Mouse (Mus musculus): ENCODE results near the gene Clstn3. TPM values are rescaled to one million over a fixed set of nuclear protein-coding genes. Genes with fewer than 3 reads are reported as not detected.
"Not testable (repeated sequence)": the region's sequence is repeated elsewhere in the genome, so short reads cannot be mapped to it uniquely, and the experiment has no call there.

Clstn3 gene
- polyA plus RNA-seq, 1 experiment from 2014 or later, result 4.1 TPM

- H3K9ac ChIP-seq, result peak within 1 kb of the TSS; percentile 52
- H3K4me1 ChIP-seq, result peaks cover 23% of the 10 kb centered on the region
- no peaks in the 10 kb centered on the region for H3K9me3 ChIP-seq (replicated peaks)
- H3K27me3 ChIP-seq (replicated peaks), result no peaks in the 10 kb centered on the region
- H3K36me3 ChIP-seq, result no peaks in the 10 kb centered on the region
- WGBS (ENCODE audit: insufficient replicate concordance), result 7% methylated on average over 4 of the region's 4 CpGs
- peak within 1 kb of the TSS; percentile 56 for H3K4me2 ChIP-seq
- ATAC-seq, result peak; percentile 87
- H3K4me3 ChIP-seq, result peak within 1 kb of the TSS; percentile 22
- peak within 1 kb of the TSS; percentile 76 for H3K27ac ChIP-seq
These were observed 28.4 kb upstream of the Clstn3 start, which contains the start of gene C1rl for GRCm38 (mm10) chr6:124492842-124493561. TSS of gene C1rl (plus strand) at chr6:124493113.

GRCm38 (mm10) chr6:124491427-124491826 lies 26.8 kb upstream of the Clstn3 start:
- Histone ChIP-seq H3K36me3 (no peaks in the 10 kb centered on the region), H3K9me3 (replicated peaks) (no peaks in the 10 kb centered on the region), H3K27ac (no peak overlapping the region), H3K9ac (no peak overlapping the region), H3K4me2 (no peak overlapping the region), H3K4me3 (no peak overlapping the region), H3K4me1 (peaks cover 23% of the 10 kb centered on the region), H3K27me3 (replicated peaks) (no peaks in the 10 kb centered on the region)
- WGBS (ENCODE audit: insufficient replicate concordance), result 71% methylated on average over 6 of the region's 6 CpGs
- no peak for ATAC-seq

- H3K27me3 ChIP-seq (replicated peaks), result 0 out of 2 replicates have a peak, but pooled peaks cover 3% of the 10 kb centered on the region
- no peak overlapping the region for H3K4me3 ChIP-seq
- H3K27ac ChIP-seq, result no peak overlapping the region
- H3K36me3 ChIP-seq, result no peaks in the 10 kb centered on the region
- ATAC-seq, result no peak
- 69% methylated on average over 4 of the region's 4 CpGs for WGBS (ENCODE audit: insufficient replicate concordance)
- H3K9ac ChIP-seq, result no peak overlapping the region
- no peaks in the 10 kb centered on the region for H3K9me3 ChIP-seq (replicated peaks)
- H3K4me2 ChIP-seq, result no peak overlapping the region
- peaks cover 25% of the 10 kb centered on the region for H3K4me1 ChIP-seq
These were observed 24.4 kb upstream of the Clstn3 start for GRCm38 (mm10) chr6:124488952-124489351.

- Histone ChIP-seq H3K9ac (no peak overlapping the region), H3K9me3 (replicated peaks) (no peaks in the 10 kb centered on the region), H3K4me2 (no peak overlapping the region), H3K36me3 (no peaks in the 10 kb centered on the region), H3K4me1 (peaks cover 11% of the 10 kb centered on the region), H3K27ac (no peak overlapping the region), H3K27me3 (replicated peaks) (0 out of 2 replicates have a peak, but pooled peaks cover 3% of the 10 kb centered on the region), H3K4me3 (no peak overlapping the region)
- 20% methylated on average over 2 of the region's 2 CpGs for WGBS (ENCODE audit: insufficient replicate concordance)
- ATAC-seq, result no peak
These were observed 22.9 kb upstream of the Clstn3 start for GRCm38 (mm10) chr6:124487509-124487908.

GRCm38 (mm10) chr6:124485414-124486144 lies 21.0 kb upstream of the Clstn3 start:
- H3K4me2 ChIP-seq, result peak overlapping the region; percentile 37
- ATAC-seq, result no peak
- H3K4me1 ChIP-seq, result peaks cover 12% of the 10 kb centered on the region; the same call in 1 of the 2 replicates
- 0 out of 2 replicates have a peak, but pooled peaks cover 3% of the 10 kb centered on the region for H3K27me3 ChIP-seq (replicated peaks)
- no peak overlapping the region for H3K27ac ChIP-seq
- no peak overlapping the region for H3K4me3 ChIP-seq
- no peak overlapping the region for H3K9ac ChIP-seq
- WGBS (ENCODE audit: insufficient replicate concordance), result 32% methylated on average over 21 of the region's 21 CpGs
- no peaks in the 10 kb centered on the region for H3K9me3 ChIP-seq (replicated peaks)
- no peaks in the 10 kb centered on the region for H3K36me3 ChIP-seq

- WGBS (ENCODE audit: insufficient replicate concordance), result 77% methylated on average over 7 of the region's 7 CpGs
- H3K27me3 ChIP-seq (replicated peaks), result 0 out of 2 replicates have a peak, but pooled peaks cover 3% of the 10 kb centered on the region
- no peak for ATAC-seq
- H3K4me1 ChIP-seq, result peaks cover 15% of the 10 kb centered on the region; the same call in 1 of the 2 replicates
- no peak overlapping the region for H3K27ac ChIP-seq
- no peak overlapping the region for H3K4me3 ChIP-seq
- peak overlapping the region; percentile 37 for H3K4me2 ChIP-seq
- H3K9me3 ChIP-seq (replicated peaks), result no peaks in the 10 kb centered on the region
- H3K36me3 ChIP-seq, result no peaks in the 10 kb centered on the region
- no peak overlapping the region for H3K9ac ChIP-seq
These were observed 20.3 kb upstream of the Clstn3 start for GRCm38 (mm10) chr6:124484851-124485250.

- not testable (repeated sequence) for H3K4me2 ChIP-seq
These were observed 19.2 kb upstream of the Clstn3 start for GRCm38 (mm10) chr6:124483831-124484230.

GRCm38 (mm10) chr6:124481571-124481970 lies 17.0 kb upstream of the Clstn3 start:
- Histone ChIP-seq H3K9me3 (replicated peaks) (no peaks in the 10 kb centered on the region), H3K4me2 (peak overlapping the region; percentile 19), H3K36me3 (no peaks in the 10 kb centered on the region), H3K27me3 (replicated peaks) (0 out of 2 replicates have a peak, but pooled peaks cover 3% of the 10 kb centered on the region), H3K4me3 (no peak overlapping the region), H3K4me1 (peaks cover 41% of the 10 kb centered on the region), H3K27ac (peak overlapping the region; percentile 59; the same call in 1 of the 2 replicates), H3K9ac (no peak overlapping the region)
- ATAC-seq, result peak; percentile 45
- 17% methylated on average over 6 of the region's 6 CpGs for WGBS (ENCODE audit: insufficient replicate concordance)

More at GRCm38 (mm10) chr6:124483831-124484230, 19.2 kb upstream of the Clstn3 start:
- not testable (repeated sequence) for H3K27ac ChIP-seq; H3K9ac ChIP-seq; H3K4me3 ChIP-seq; ATAC-seq; H3K36me3 ChIP-seq; H3K9me3 ChIP-seq (replicated peaks); H3K27me3 ChIP-seq (replicated peaks)
- H3K4me1 ChIP-seq, result peaks cover 24% of the 10 kb centered on the region
- WGBS (ENCODE audit: insufficient replicate concordance), result 71% methylated on average over 3 of the region's 3 CpGs

GRCm38 (mm10) chr6:124480295-124480694 lies 15.7 kb upstream of the Clstn3 start:
- no peak for ATAC-seq
- no peaks in the 10 kb centered on the region for H3K9me3 ChIP-seq (replicated peaks)
- no peak overlapping the region for H3K4me3 ChIP-seq
- 38% methylated on average over 4 of the region's 4 CpGs for WGBS (ENCODE audit: insufficient replicate concordance)
- no peaks in the 10 kb centered on the region for H3K36me3 ChIP-seq
- H3K27me3 ChIP-seq (replicated peaks), result 0 out of 2 replicates have a peak, but pooled peaks cover 3% of the 10 kb centered on the region
- no peak overlapping the region for H3K4me2 ChIP-seq
- peaks cover 39% of the 10 kb centered on the region for H3K4me1 ChIP-seq
- no peak overlapping the region for H3K27ac ChIP-seq
- no peak overlapping the region for H3K9ac ChIP-seq

- H3K4me3 ChIP-seq, result no peak overlapping the region
- H3K36me3 ChIP-seq, result no peaks in the 10 kb centered on the region
- no peaks in the 10 kb centered on the region for H3K9me3 ChIP-seq (replicated peaks)
- peaks cover 38% of the 10 kb centered on the region for H3K4me1 ChIP-seq
- no peak overlapping the region for H3K27ac ChIP-seq
- H3K27me3 ChIP-seq (replicated peaks), result 0 out of 2 replicates have a peak, but pooled peaks cover 3% of the 10 kb centered on the region
- ATAC-seq, result no peak
- no peak overlapping the region for H3K4me2 ChIP-seq
- 65% methylated on average over 3 of the region's 3 CpGs for WGBS (ENCODE audit: insufficient replicate concordance)
- no peak overlapping the region for H3K9ac ChIP-seq
These were observed 15.0 kb upstream of the Clstn3 start for GRCm38 (mm10) chr6:124479573-124479930.

GRCm38 (mm10) chr6:124478874-124479572 lies 14.4 kb upstream of the Clstn3 start:
- WGBS (ENCODE audit: insufficient replicate concordance), result 80% methylated on average over 3 of the region's 3 CpGs
- H3K27ac ChIP-seq, result peak overlapping the region; percentile 31; the same call in 1 of the 2 replicates

More at GRCm38 (mm10) chr6:124478874-124479572, 14.4 kb upstream of the Clstn3 start:
- H3K27me3 ChIP-seq (replicated peaks), result no peaks in the 10 kb centered on the region
- H3K4me2 ChIP-seq, result no peak overlapping the region
- no peaks in the 10 kb centered on the region for H3K9me3 ChIP-seq (replicated peaks)
- no peaks in the 10 kb centered on the region for H3K36me3 ChIP-seq
- peaks cover 43% of the 10 kb centered on the region for H3K4me1 ChIP-seq
- ATAC-seq, result no peak
- no peak overlapping the region for H3K9ac ChIP-seq
- H3K4me3 ChIP-seq, result no peak overlapping the region
